Mouse (Mus musculus): ENCODE data around the gene Ctss.

The Ctss gene

DNA sequence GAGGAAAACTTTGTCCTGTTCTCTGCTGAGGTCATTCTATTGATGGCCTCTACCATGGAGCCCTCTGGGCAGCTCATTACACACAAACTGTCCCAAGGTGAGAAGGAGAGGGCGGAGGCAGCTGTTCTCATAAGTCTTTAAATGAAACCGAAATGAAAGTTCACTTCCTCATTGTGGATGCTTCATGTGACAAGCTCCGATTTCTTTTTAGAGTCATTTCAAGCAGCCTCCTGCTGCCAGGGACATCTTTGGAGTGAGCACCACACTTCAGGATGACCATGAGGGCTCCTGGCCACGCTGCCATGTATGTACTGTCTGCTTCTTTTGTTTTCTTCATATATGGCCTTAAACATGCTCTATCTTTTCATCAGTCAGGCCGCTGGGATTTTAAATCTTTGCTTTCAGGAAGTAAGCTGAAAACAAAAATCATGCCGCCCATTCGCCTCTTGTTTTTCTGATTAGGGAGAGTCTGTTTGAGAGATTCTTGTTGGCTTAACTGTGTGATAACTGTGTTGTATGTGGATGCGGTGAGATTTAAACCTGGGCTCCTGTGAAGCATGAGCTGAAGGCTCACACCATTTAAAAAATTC lies at the start of gene Ctss:
Gene Ctss (plus strand): TSS at position 165 of the 590 bp plus-strand sequence.
- no peak for DNase-seq (ENCODE audit: low read depth, low spot score)

DNA sequence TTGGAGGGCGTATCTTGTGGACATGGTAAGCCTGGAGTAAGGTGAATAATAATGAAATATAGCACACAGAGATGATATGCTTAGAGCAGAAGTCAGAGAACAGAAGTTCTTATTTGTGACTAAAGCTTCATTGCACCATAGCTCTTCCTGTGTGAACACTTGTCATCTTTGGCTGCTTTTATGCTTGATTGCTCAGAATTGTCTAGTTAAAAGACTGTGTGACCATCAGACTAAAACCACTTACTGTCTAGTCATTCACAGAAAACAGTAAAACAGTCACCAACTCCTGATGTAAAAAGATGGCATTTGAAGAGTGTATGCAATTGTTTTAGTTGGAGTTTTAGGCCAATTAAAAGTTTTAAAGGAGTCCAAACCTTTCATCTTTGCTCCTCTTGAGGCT lies 47.6 kb upstream of the Ctss start:
- no peak for DNase-seq (ENCODE audit: low read depth, low spot score)

- no peak for DNase-seq (ENCODE audit: low read depth, low spot score)
Observed at GRCm38 (mm10) chr3:95486421-95486820, 40.2 kb upstream of the Ctss start.

GRCm38 (mm10) chr3:95488679-95489078 lies 37.9 kb upstream of the Ctss start:
- DNase-seq (ENCODE audit: low read depth, low spot score) = no peak

GRCm38 (mm10) chr3:95490238-95490637 lies 36.3 kb upstream of the Ctss start:
- DNase-seq (ENCODE audit: low read depth, low spot score) = no peak

DNA sequence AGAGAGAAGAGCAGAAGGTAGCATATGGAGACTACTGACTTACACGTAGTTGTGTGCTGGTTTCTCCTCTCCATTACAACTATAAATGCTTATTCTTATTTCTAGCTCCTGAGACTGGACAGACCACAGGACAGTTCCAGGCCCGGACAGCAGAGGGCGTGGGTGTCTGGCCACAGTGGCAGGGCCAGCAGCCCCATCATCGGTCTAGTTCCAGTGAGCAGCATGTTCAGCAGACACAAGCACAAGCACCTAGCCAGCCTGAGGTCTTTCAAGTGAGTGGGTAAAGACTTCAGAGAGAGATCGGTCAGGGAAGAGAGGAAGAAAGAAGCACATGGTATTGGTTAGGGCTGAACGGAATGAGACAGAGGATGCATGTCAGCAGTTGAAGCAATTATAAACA lies 32.2 kb upstream of the Ctss start:
- DNase-seq (ENCODE audit: low read depth, low spot score) = peak; percentile 35

DNA sequence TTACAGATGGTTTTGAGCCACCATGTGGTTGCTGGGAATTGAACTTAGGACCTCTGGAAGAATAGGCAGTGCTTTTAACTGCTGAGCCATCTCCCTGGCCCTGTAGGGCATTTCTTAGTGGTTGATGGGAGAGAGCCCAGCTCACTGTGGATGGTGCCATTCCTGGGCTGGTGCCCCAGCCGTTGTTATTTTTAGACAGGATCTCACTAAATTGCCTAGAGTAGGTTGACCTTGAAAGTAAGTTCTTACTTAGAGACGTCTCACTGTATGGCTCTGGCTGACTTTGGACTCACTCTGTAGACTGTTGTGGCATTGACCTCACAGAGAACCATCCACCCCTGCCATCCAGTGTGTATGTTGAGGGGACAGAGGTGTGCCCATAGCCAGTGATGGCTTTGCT lies 28.4 kb upstream of the Ctss start:
- DNase-seq (ENCODE audit: low read depth, low spot score) = no peak

GRCm38 (mm10) chr3:95499024-95499423 lies 27.6 kb upstream of the Ctss start, which contains the start of gene Ctsk:
Gene Ctsk, plus strand, starts transcription at chr3:95499256.
- no peak for DNase-seq (ENCODE audit: low read depth, low spot score)

- DNase-seq (ENCODE audit: low read depth, low spot score) = no peak
Observed at GRCm38 (mm10) chr3:95499496-95500140, 27.0 kb upstream of the Ctss start.

DNA sequence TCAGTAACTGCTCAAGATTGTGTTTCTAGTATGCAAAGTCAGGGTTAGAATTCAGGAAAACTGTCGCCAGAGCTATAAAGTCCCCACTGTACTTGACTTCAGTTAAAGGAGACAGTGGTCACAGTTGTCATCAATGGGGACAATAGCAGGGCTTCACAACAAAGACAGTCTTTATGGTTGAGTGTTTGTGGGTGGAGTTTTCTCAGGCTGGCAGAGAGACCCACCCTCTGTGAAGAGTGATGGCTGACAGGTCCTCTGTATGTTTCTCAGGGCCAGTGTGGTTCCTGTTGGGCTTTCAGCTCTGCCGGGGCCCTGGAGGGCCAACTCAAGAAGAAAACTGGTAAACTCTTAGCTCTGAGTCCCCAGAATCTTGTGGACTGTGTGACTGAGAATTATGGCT lies 24.3 kb upstream of the Ctss start:
- DNase-seq (ENCODE audit: low read depth, low spot score) = no peak

DNA sequence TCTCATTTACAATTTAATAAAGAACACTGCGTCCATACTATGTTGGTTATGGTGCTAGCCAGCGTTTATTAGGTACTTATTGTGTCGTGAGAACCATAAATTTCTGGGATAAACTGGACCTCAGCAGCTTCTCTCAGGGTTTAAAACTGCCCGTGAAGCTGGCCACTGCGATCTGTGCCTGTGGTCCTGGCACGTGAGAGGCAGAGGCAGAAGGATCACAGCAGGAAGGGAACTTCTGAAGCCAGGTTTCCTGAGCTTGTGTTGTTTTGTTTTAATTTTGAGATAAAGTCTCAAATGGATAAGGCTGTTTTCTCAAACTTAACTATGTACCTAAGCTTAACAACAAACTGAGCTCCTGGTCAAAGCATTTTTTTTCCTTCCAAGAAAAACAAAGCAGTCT lies 17.2 kb upstream of the Ctss start:
- no peak for DNase-seq (ENCODE audit: low read depth, low spot score)

DNA sequence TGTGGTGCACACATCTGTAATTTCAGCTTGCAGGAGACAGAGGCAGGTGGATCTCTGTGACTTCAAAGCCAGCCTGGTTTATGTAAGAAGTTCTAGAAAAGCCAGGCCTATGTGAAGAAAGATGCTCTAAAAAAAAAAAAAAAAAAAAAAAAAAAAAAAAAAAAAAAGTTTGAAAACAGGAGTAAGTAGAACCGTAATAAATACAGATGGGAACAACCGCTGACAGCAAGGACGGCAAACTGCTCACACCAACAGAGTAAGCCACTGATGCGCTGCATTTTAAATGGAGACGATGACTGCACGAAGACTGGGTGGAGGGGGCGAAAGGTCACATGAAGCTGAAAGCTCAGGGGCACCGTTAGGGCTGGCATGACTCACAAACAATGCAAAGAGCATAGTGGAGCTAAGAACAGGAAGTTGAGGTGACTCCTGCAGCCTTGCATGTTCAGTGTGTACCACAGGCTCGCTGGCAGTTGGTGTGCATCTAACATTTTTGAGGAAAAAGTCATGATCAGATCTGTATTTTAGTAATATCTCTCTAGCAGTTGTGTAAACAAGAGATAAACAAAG lies 14.9 kb upstream of the Ctss start:
- DNase-seq (ENCODE audit: low read depth, low spot score) = no peak

GRCm38 (mm10) chr3:95516614-95517041 lies 10.0 kb upstream of the Ctss start:
- DNase-seq (ENCODE audit: low read depth, low spot score) = peak; percentile 77

- peak; percentile 82 for DNase-seq (ENCODE audit: low read depth, low spot score)
Observed at GRCm38 (mm10) chr3:95517493-95517898, 9.1 kb upstream of the Ctss start.

- DNase-seq (ENCODE audit: low read depth, low spot score) = no peak
Observed at GRCm38 (mm10) chr3:95518891-95519290, 7.7 kb upstream of the Ctss start.

GRCm38 (mm10) chr3:95519315-95519714 lies 7.3 kb upstream of the Ctss start:
- peak; percentile 90 for DNase-seq (ENCODE audit: low read depth, low spot score)

DNA sequence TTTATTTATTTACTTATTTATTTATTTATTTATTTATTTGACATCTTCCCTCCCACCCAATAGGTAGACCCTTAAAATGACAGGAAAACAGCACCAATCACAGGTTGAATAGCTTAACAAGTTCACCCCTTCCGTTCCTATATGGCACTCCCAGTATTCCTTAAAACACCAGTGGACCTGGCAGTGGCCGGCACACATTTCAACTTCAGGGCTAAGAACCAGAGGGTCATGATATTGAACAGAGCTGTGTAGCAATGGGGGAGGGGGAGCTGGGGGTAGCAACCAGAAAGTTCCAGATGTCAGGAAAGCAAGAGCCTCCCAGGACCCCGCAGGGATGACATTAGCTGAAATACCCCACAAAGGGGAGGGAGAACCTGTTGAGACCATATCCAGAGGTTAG lies 6.5 kb upstream of the Ctss start:
- DNase-seq (ENCODE audit: low read depth, low spot score) = no peak

DNA sequence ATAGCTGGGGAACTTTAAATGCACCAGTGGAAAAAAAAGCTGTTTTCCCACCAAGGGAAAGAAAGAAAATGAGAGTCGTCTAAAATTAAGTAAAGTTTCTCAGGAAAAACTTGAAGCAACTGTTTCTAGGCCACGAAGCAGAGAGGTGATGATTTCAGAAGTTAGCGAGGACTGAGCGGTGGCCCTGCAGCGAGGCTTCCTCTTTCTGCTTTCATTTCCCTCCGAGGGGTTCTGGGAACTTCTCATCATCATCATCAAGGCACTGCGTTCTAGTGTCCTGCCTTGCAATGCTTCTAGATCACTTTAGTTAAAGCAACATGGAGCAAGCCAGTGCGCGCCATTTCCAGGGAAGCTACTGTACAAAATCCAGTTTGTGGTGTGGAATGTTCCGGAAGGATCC lies 5.4 kb upstream of the Ctss start:
- DNase-seq (ENCODE audit: low read depth, low spot score) = no peak

GRCm38 (mm10) chr3:95523662-95524061 lies 2.9 kb upstream of the Ctss start:
- no peak for DNase-seq (ENCODE audit: low read depth, low spot score)

- DNase-seq (ENCODE audit: low read depth, low spot score) = no peak
Observed at GRCm38 (mm10) chr3:95524673-95525072, 1.9 kb upstream of the Ctss start.

DNA sequence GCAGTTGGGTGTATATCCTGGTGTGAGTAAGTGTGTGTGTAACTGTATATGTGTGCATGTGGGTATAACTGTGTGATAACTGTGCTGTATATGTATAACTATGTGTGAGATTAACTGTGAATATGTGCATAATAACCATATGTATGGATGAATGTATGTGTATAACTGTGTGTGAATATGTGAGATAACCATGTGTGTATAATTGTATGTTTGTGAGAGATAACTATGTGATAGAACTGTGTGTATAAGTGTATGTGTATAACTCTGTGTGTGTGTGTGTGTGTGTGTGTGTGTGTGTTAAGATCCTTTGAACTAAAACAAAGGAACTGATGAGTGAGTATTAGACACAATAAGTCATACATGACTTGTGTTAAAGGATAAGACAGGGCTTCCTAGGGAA lies 475 bp upstream of the Ctss start:
- DNase-seq (ENCODE audit: low read depth, low spot score) = no peak

- no peak for DNase-seq (ENCODE audit: low read depth, low spot score)
Observed at GRCm38 (mm10) chr3:95529814-95530213, 3.2 kb downstream of the Ctss start.

- no peak for DNase-seq (ENCODE audit: low read depth, low spot score)
Observed at GRCm38 (mm10) chr3:95531025-95531424, 4.4 kb downstream of the Ctss start.
